Mouse (Mus musculus): Measurements from ENCODE around the gene Gm20388.

DNA sequence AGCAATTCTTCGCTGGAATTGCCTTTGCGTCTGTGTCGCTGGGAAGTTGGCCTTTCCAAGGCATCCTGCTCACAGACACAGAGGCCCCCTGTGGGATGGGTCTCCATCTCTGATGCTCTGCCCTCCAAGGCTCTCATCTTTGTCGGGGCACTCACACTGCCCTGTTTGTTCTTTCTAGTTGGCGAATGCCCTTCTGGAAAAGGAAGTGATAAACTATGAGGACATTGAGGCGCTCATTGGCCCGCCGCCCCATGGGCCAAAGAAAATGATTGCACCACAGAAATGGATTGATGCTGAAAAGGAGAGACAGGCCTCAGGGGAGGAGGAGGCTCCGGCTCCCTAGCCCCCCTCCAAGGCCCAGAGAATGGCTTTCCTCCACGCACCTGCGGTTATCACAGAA lies 3186.6 kb downstream of the Gm20388 start:
- TF ChIP-seq GATA1 (IDR thresholded peaks at IDR 0.05; ENCODE audit: low read length) (no peak), TAL1 (IDR thresholded peaks at IDR 0.05; ENCODE audit: low read length) (no peak)

Data from erythroblast, embryonic 14.5 days (primary cell).